Mouse (Mus musculus) skeletal muscle tissue, adult 2 months (tissue): ENCODE results near the gene Hoxb2.

ENCODE experiments used
- DNase-seq: peaks from one replicate; pipeline ENCODE4 v3.0.0-alpha.2; 2012; ENCODE audit warnings: low read depth, low spot score

Hoxb2 gene

GRCm38 (mm10) chr11:96399923-96400322, 49.6 kb downstream of the Hoxb2 start:
- no peak for DNase-seq
